Mouse (Mus musculus): ENCODE results near the gene Sfxn3. TPM values are rescaled to one million over a fixed set of nuclear protein-coding genes. Genes with fewer than 3 reads are reported as not detected.

The Sfxn3 gene
- polyA plus RNA-seq, 1 experiment from 2014 or later, result 63.1 TPM

GRCm38 (mm10) chr19:45053451-45053850 lies 6.1 kb downstream of the Sfxn3 start:
- peaks cover 60% of the 10 kb centered on the region for H3K36me3 ChIP-seq
- H3K4me2 ChIP-seq, result no peak overlapping the region

GRCm38 (mm10) chr19:45054892-45055690 lies 7.8 kb downstream of the Sfxn3 start:
- H3K4me2 ChIP-seq, result no peak overlapping the region
- H3K9me3 ChIP-seq, result no peaks in the 10 kb centered on the region
- H3K27ac ChIP-seq, result no peak overlapping the region
- H3K4me1 ChIP-seq (replicated peaks), result peaks cover 39% of the 10 kb centered on the region
- no peak overlapping the region for H3K4me3 ChIP-seq
- H3K27me3 ChIP-seq, result no peaks in the 10 kb centered on the region
- no peak overlapping the region for H3K9ac ChIP-seq
- no peak for ATAC-seq (ENCODE audit: low FRiP score)
- peaks cover 53% of the 10 kb centered on the region for H3K36me3 ChIP-seq
- 85% methylated on average over 6 of the region's 6 CpGs for WGBS

More at GRCm38 (mm10) chr19:45053451-45053850, 6.1 kb downstream of the Sfxn3 start:
- 86% methylated on average over 8 of the region's 8 CpGs for WGBS
- Histone ChIP-seq H3K9ac (no peak overlapping the region), H3K4me3 (no peak overlapping the region), H3K27me3 (no peaks in the 10 kb centered on the region), H3K9me3 (no peaks in the 10 kb centered on the region), H3K27ac (no peak overlapping the region), H3K4me1 (replicated peaks) (peaks cover 46% of the 10 kb centered on the region)
- no peak for ATAC-seq (ENCODE audit: low FRiP score)

GRCm38 (mm10) chr19:45056364-45056763 lies 9.1 kb downstream of the Sfxn3 start:
- Histone ChIP-seq H3K36me3 (peaks cover 41% of the 10 kb centered on the region), H3K9me3 (no peaks in the 10 kb centered on the region), H3K9ac (0 out of 2 replicates have a peak overlapping the region, but pooled peaks have one; percentile 72), H3K4me1 (replicated peaks) (peaks cover 30% of the 10 kb centered on the region), H3K4me2 (0 out of 2 replicates have a peak overlapping the region, but pooled peaks have one; percentile 13), H3K4me3 (no peak overlapping the region), H3K27me3 (no peaks in the 10 kb centered on the region), H3K27ac (peak overlapping the region; percentile 62)
- WGBS, result 36% methylated on average over 4 of the region's 4 CpGs
- no peak for ATAC-seq (ENCODE audit: low FRiP score)

- no peak for ATAC-seq (ENCODE audit: low FRiP score)
Measured at GRCm38 (mm10) chr19:45056908-45057698, 9.8 kb downstream of the Sfxn3 start.

GRCm38 (mm10) chr19:45057724-45058112 lies 10.4 kb downstream of the Sfxn3 start:
- WGBS, result 52% methylated on average over 7 of the region's 7 CpGs

More at GRCm38 (mm10) chr19:45056908-45057698, 9.8 kb downstream of the Sfxn3 start:
- Histone ChIP-seq H3K27me3 (no peaks in the 10 kb centered on the region), H3K9ac (peak overlapping the region; percentile 72), H3K36me3 (peaks cover 34% of the 10 kb centered on the region), H3K4me3 (peak overlapping the region; percentile 57), H3K4me1 (replicated peaks) (peaks cover 30% of the 10 kb centered on the region), H3K4me2 (peak overlapping the region; percentile 69), H3K27ac (peak overlapping the region; percentile 96), H3K9me3 (no peaks in the 10 kb centered on the region)
- 89% methylated on average over 7 of the region's 7 CpGs for WGBS

GRCm38 (mm10) chr19:45058113-45058839 lies 11.0 kb downstream of the Sfxn3 start:
- 1% methylated on average over 34 of the region's 34 CpGs for WGBS
- H3K9me3 ChIP-seq, result no peaks in the 10 kb centered on the region
- peaks cover 30% of the 10 kb centered on the region for H3K4me1 ChIP-seq (replicated peaks)
- peak overlapping the region; percentile 57 for H3K4me3 ChIP-seq
- peak overlapping the region; percentile 96 for H3K27ac ChIP-seq
- ATAC-seq (ENCODE audit: low FRiP score), result peak; percentile 94
- peak overlapping the region; percentile 91 for H3K9ac ChIP-seq
- peak overlapping the region; percentile 69 for H3K4me2 ChIP-seq
- H3K27me3 ChIP-seq, result 0 out of 2 replicates have a peak, but pooled peaks cover 2% of the 10 kb centered on the region
- H3K36me3 ChIP-seq, result peaks cover 22% of the 10 kb centered on the region

More at GRCm38 (mm10) chr19:45057724-45058112, 10.4 kb downstream of the Sfxn3 start:
- Histone ChIP-seq H3K36me3 (peaks cover 28% of the 10 kb centered on the region), H3K4me3 (peak overlapping the region; percentile 57), H3K9ac (peak overlapping the region; percentile 72), H3K27me3 (0 out of 2 replicates have a peak, but pooled peaks cover 2% of the 10 kb centered on the region), H3K4me1 (replicated peaks) (peaks cover 30% of the 10 kb centered on the region), H3K27ac (peak overlapping the region; percentile 96), H3K4me2 (peak overlapping the region; percentile 69), H3K9me3 (no peaks in the 10 kb centered on the region)
- no peak for ATAC-seq (ENCODE audit: low FRiP score)

- H3K4me2 ChIP-seq, result peak overlapping the region; percentile 69
- H3K36me3 ChIP-seq, result peaks cover 17% of the 10 kb centered on the region
- H3K4me1 ChIP-seq (replicated peaks), result peaks cover 31% of the 10 kb centered on the region
- ATAC-seq (ENCODE audit: low FRiP score), result no peak; the same call in 1 of the 2 replicates
- peak overlapping the region; percentile 96 for H3K27ac ChIP-seq
- no peaks in the 10 kb centered on the region for H3K9me3 ChIP-seq
- H3K9ac ChIP-seq, result peak overlapping the region; percentile 91
- H3K4me3 ChIP-seq, result peak overlapping the region; percentile 57
- WGBS, result under 1% methylated on average over 14 of the region's 14 CpGs
- 0 out of 2 replicates have a peak, but pooled peaks cover 2% of the 10 kb centered on the region for H3K27me3 ChIP-seq
Measured at GRCm38 (mm10) chr19:45058841-45059240, 11.5 kb downstream of the Sfxn3 start.

GRCm38 (mm10) chr19:45063565-45064292 lies 16.4 kb downstream of the Sfxn3 start:
- Histone ChIP-seq H3K27me3 (peaks cover 51% of the 10 kb centered on the region), H3K9ac (peak overlapping the region; percentile 39), H3K4me3 (0 out of 2 replicates have a peak overlapping the region, but pooled peaks have one; percentile 11), H3K36me3 (no peaks in the 10 kb centered on the region), H3K4me2 (peak overlapping the region; percentile 41), H3K4me1 (replicated peaks) (peaks cover 28% of the 10 kb centered on the region), H3K9me3 (no peaks in the 10 kb centered on the region), H3K27ac (no peak overlapping the region)
- ATAC-seq (ENCODE audit: low FRiP score), result no peak
- 42% methylated on average over 20 of the region's 20 CpGs for WGBS

- Histone ChIP-seq H3K9me3 (no peaks in the 10 kb centered on the region), H3K4me1 (replicated peaks) (peaks cover 19% of the 10 kb centered on the region), H3K27me3 (peaks cover 64% of the 10 kb centered on the region), H3K9ac (peak overlapping the region; percentile 29; the same call in 1 of the 2 replicates), H3K4me3 (no peak overlapping the region), H3K4me2 (no peak overlapping the region), H3K36me3 (no peaks in the 10 kb centered on the region), H3K27ac (no peak overlapping the region)
- WGBS, result 3% methylated on average over 21 of the region's 21 CpGs
- 0 out of 2 replicates have a peak, but pooled peaks have one; percentile 13 for ATAC-seq (ENCODE audit: low FRiP score)
Measured at GRCm38 (mm10) chr19:45065226-45065625, 17.9 kb downstream of the Sfxn3 start.

- Histone ChIP-seq H3K27me3 (peaks cover 84% of the 10 kb centered on the region), H3K27ac (no peak overlapping the region), H3K9me3 (no peaks in the 10 kb centered on the region), H3K9ac (no peak overlapping the region), H3K4me3 (no peak overlapping the region), H3K4me1 (replicated peaks) (peaks cover 19% of the 10 kb centered on the region), H3K4me2 (no peak overlapping the region), H3K36me3 (no peaks in the 10 kb centered on the region)
- no peak for ATAC-seq (ENCODE audit: low FRiP score)
- 20% methylated on average over 17 of the region's 17 CpGs for WGBS
Measured at GRCm38 (mm10) chr19:45067170-45067569, 19.9 kb downstream of the Sfxn3 start.

Measured in hindbrain, embryonic 13.5 days (tissue).